Mouse (Mus musculus) forebrain, embryonic 14.5 days (tissue): ENCODE results near the gene Pip5kl1. TPM values are rescaled to one million over a fixed set of nuclear protein-coding genes. Genes with fewer than 3 reads are reported as not detected.

ENCODE experiments used
- ATAC-seq: fragments of 200-750 bp; cut with Nextera tagmentation; 2 replicates; pipeline ENCODE4 v1.8.0; 2017; ENCODE audit warnings: mild to moderate bottlenecking, moderate library complexity
- DNase-seq: peaks from one replicate; pipeline ENCODE4 v3.0.0-alpha.2; 2015; ENCODE audit warnings: low spot score
- H3K27ac ChIP-seq: fragments of 300-500 bp; sonication (generic); 2 replicates; pipeline ENCODE4 v1.5.1; 2014; ENCODE audit warnings: low read depth, mild to moderate bottlenecking, control low read depth, low read length, moderate library complexity
- H3K27me3 ChIP-seq: fragments of 300-500 bp; sonication (generic); replicated peaks from 2 replicates; pipeline ENCODE4 v1.6.1; 2014; ENCODE audit warnings: low read length, control low read depth, mixed read lengths; ENCODE audit not compliant: control insufficient read depth, insufficient read depth
- H3K36me3 ChIP-seq: fragments of 300-500 bp; sonication (generic); 2 replicates; pipeline ENCODE4 v1.6.1; 2014; ENCODE audit warnings: low read length, control low read depth; ENCODE audit not compliant: control insufficient read depth, insufficient read depth
- H3K4me1 ChIP-seq: fragments of 300-500 bp; sonication (generic); 2 replicates; pipeline ENCODE4 v1.6.1; 2014; ENCODE audit warnings: antibody characterized with exemption, low read length, control low read depth; ENCODE audit not compliant: control insufficient read depth, insufficient read depth
- H3K4me2 ChIP-seq: fragments of 300-500 bp; sonication (generic); 2 replicates; pipeline ENCODE4 v1.6.1; 2014; ENCODE audit warnings: mild to moderate bottlenecking, control low read depth, low read length
- H3K4me3 ChIP-seq: fragments of 300-500 bp; sonication (generic); 2 replicates; pipeline ENCODE4 v1.5.1; 2014; ENCODE audit warnings: low read depth, low read length, control low read depth
- H3K9ac ChIP-seq: fragments of 300-500 bp; sonication (generic); 2 replicates; pipeline ENCODE4 v1.6.1; 2014; ENCODE audit warnings: mild to moderate bottlenecking, low read length, control low read depth, moderate library complexity
- H3K9me3 ChIP-seq: fragments of 300-500 bp; sonication (generic); replicated peaks from 2 replicates; pipeline ENCODE4 v1.6.1; 2016; ENCODE audit warnings: low read length, control low read depth, mixed read lengths; ENCODE audit not compliant: control insufficient read depth
- WGBS: fragments of 180-500 bp; shearing (Covaris S2); extraction: QIAGEN DNeasy Blood & Tissue Kit; methylation state at CpG from one replicate; pipeline ENCODE4 v1.1.7; 2014; 5-methylcytosine and 5-hydroxymethylcytosine counted together
- polyA plus RNA-seq: library from polyadenylated mRNA; unstranded; fragments of >200 nt; fragmentation: Nextera tagmentation; extraction: Ambion mirVana; gene quantifications from 2 replicates; pipeline ENCODE4 v1.2.1, GENCODE M21; 2014

Gene Pip5kl1
- polyA plus RNA-seq, 1 experiment from 2014 or later = 4.7 TPM

DNA sequence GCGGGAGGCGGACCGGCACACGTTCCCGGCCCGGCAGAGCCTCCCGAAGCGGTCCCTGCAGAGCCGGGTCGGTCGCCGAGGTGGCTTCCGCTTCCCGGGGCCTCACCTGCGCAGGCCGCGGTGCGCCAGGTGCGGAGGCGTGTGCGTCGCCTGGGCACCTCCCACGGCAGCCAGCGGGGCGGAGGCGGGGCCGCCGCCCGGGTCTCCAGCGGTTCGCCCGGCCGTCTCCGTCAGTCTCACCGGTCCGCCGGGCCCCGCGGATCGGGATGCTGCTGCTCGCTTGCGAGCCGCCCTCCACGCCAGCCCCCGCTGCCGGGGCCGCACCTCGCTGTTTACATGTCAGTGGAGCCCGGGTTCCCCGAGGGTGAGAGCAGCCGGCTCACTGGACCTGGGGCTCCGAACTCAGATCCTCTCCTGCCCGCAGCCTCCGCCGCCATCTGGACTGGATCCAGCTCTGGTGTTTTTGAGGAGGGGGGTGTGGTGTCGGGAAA is 39.1 kb upstream of the Pip5kl1 start:
- peak; percentile 49 for DNase-seq
- Histone ChIP-seq H3K4me2 (peak overlapping the region; percentile 75), H3K27me3 (no peaks in the 10 kb centered on the region), H3K9ac (peak overlapping the region; percentile 91), H3K4me3 (peak overlapping the region; percentile 86), H3K27ac (peak overlapping the region; percentile 80), H3K4me1 (peaks cover 47% of the 10 kb centered on the region), H3K36me3 (no peaks in the 10 kb centered on the region), H3K9me3 (no peaks in the 10 kb centered on the region)
- ATAC-seq = no peak; the same call in 1 of the 2 replicates
- WGBS = under 1% methylated on average over 45 of the region's 56 CpGs

DNA sequence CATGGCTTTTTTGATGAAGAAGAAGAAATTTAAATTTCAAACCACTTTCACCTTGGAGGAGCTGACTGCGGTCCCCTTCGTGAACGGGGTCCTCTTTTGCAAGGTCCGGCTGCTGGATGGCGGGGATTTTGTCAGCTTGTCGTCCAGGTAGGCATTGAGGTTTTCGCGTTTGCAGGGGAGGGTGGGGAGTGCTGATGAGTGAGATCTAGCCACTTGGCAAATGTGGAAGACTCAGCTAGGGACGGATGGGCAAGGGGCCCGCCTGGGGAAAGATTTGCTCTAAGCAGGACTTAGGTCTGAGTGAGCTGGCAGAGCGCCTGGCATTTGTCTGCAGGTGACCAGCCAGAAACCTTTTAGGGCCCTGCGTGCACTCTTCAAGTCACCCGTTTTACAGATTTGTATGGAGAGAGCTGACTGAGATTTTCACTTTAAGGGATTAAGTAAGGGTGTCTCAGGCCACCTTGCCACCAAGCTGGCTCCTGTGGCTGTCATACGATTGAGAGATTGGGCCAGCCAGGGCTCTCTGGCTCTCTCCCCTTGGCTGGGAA is 38.4 kb upstream of the Pip5kl1 start:
- 0 out of 2 replicates have a peak overlapping the region, but pooled peaks have one; percentile 18 for H3K27ac ChIP-seq
- H3K4me2 ChIP-seq = peak overlapping the region; percentile 75
- ATAC-seq = no peak
- H3K4me1 ChIP-seq = peaks cover 47% of the 10 kb centered on the region
- no peaks in the 10 kb centered on the region for H3K27me3 ChIP-seq
- H3K4me3 ChIP-seq = peak overlapping the region; percentile 86
- WGBS = 2% methylated on average over 14 of the region's 14 CpGs
- H3K9ac ChIP-seq = peak overlapping the region; percentile 91
- no peaks in the 10 kb centered on the region for H3K36me3 ChIP-seq
- no peaks in the 10 kb centered on the region for H3K9me3 ChIP-seq
- peak; percentile 49 for DNase-seq

GRCm38 (mm10) chr2:32536634-32537359 is 37.8 kb upstream of the Pip5kl1 start:
- H3K4me2 ChIP-seq = peak overlapping the region; percentile 75
- H3K27me3 ChIP-seq = no peaks in the 10 kb centered on the region
- no peak for ATAC-seq
- peak; percentile 25 for DNase-seq
- peak overlapping the region; percentile 91 for H3K9ac ChIP-seq
- H3K4me3 ChIP-seq = peak overlapping the region; percentile 86
- peaks cover 47% of the 10 kb centered on the region for H3K4me1 ChIP-seq
- WGBS = 3% methylated on average over 11 of the region's 11 CpGs
- H3K27ac ChIP-seq = peak overlapping the region; percentile 17; the same call in 1 of the 2 replicates
- H3K36me3 ChIP-seq = no peaks in the 10 kb centered on the region
- no peaks in the 10 kb centered on the region for H3K9me3 ChIP-seq

DNA sequence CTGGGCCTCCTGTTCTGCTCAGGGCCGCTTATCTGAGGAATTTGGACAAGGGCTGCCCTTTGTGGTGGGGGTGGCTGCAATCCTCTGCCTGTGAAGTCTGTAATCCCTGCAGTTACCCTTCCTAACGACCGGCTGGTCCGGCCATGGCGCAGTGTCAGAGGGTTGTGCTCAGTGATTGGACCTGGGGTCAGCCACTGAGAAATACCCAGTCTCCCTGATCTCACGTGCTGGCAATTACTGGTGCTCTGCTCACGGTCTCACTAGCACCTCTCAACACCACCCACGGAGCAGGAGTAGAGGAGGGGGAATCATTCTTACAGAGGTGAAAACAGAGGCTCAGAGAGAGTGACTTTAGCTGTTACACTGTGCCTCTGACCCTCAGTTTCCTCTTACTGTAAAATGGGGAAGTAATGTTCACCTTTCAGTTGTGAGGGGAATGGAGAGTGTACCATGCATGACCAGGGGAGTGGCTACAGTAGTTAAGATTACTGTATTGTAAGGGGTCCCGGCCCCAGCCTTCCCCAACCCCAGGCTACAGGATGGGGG is 37.2 kb upstream of the Pip5kl1 start:
- peak overlapping the region; percentile 86 for H3K4me3 ChIP-seq
- H3K27ac ChIP-seq = no peak overlapping the region
- H3K36me3 ChIP-seq = no peaks in the 10 kb centered on the region
- WGBS = 10% methylated on average over 9 of the region's 9 CpGs
- H3K27me3 ChIP-seq = no peaks in the 10 kb centered on the region
- ATAC-seq (no peak), DNase-seq (no peak)
- H3K4me1 ChIP-seq = peaks cover 47% of the 10 kb centered on the region
- H3K9me3 ChIP-seq = no peaks in the 10 kb centered on the region
- H3K4me2 ChIP-seq = peak overlapping the region; percentile 75
- H3K9ac ChIP-seq = peak overlapping the region; percentile 91

- WGBS = 78% methylated on average over 5 of the region's 5 CpGs
- Histone ChIP-seq H3K36me3 (no peaks in the 10 kb centered on the region), H3K4me2 (peak overlapping the region; percentile 75), H3K27me3 (no peaks in the 10 kb centered on the region), H3K27ac (no peak overlapping the region), H3K4me1 (peaks cover 47% of the 10 kb centered on the region), H3K4me3 (no peak overlapping the region; the same call in 1 of the 2 replicates), H3K9ac (0 out of 2 replicates have a peak overlapping the region, but pooled peaks have one; percentile 13), H3K9me3 (no peaks in the 10 kb centered on the region)
- ATAC-seq (no peak), DNase-seq (no peak)
Observed at GRCm38 (mm10) chr2:32537941-32538340, 36.7 kb upstream of the Pip5kl1 start.

DNA sequence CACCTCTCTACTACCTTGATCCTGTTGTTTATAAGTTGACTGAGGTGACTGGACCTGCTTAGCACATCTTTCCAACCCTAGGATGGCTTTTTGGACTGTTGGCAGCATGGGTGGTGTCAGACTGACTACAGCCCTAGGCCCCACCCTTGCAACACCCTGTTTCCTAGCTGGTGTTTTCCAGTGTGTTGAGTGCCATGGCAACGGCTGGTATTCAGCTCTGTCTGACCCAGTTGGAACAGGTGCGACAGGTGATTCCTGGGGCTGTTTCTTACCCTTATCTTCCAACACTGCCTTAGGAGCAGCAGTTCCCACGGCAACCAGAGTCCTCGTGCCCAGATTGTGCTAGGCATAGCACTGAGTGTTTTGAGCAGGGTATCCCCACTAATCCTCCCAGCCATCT is 36.1 kb upstream of the Pip5kl1 start:
- no peak for DNase-seq
- no peak overlapping the region for H3K4me3 ChIP-seq
- no peaks in the 10 kb centered on the region for H3K27me3 ChIP-seq
- no peaks in the 10 kb centered on the region for H3K36me3 ChIP-seq
- peaks cover 47% of the 10 kb centered on the region for H3K4me1 ChIP-seq
- H3K27ac ChIP-seq = no peak overlapping the region
- H3K9me3 ChIP-seq = no peaks in the 10 kb centered on the region
- 68% methylated on average over 4 of the region's 4 CpGs for WGBS
- no peak for ATAC-seq
- no peak overlapping the region for H3K9ac ChIP-seq
- peak overlapping the region; percentile 3; the same call in 1 of the 2 replicates for H3K4me2 ChIP-seq

GRCm38 (mm10) chr2:32539452-32539981 is 35.1 kb upstream of the Pip5kl1 start:
- 76% methylated on average over 14 of the region's 14 CpGs for WGBS

DNA sequence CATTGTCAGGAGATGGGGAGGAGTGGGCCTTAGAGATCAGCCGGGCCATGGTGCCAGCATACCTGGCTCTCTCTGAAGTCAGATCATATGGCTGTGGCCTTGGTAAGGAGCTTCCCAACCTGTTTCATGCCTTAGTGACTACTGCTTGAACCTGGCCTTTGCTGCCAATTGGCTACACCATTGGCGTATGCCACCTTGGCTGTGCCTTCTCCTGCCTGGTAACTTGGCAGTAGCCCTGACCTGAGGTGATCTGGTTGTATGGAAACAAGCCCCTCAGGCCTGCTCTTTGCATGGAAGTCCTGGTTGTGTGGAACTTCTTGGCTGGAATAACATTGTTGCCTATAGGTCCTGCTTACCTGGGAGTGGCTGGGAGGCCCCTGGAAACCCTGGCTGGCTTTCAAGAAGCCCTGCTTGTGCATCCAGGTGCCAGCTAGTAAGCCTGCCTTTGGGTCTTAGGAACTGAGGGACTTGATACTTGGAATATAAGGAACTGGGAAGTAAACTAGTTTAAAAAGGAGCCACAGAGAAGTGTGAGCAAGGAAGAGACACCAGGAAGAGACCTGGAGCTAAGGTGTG is 33.2 kb upstream of the Pip5kl1 start:
- no peak overlapping the region for H3K9ac ChIP-seq
- no peak overlapping the region for H3K4me3 ChIP-seq
- no peaks in the 10 kb centered on the region for H3K9me3 ChIP-seq
- H3K27me3 ChIP-seq = no peaks in the 10 kb centered on the region
- ATAC-seq (no peak), DNase-seq (no peak)
- H3K27ac ChIP-seq = no peak overlapping the region
- WGBS = 86% methylated on average over 2 of the region's 2 CpGs
- no peaks in the 10 kb centered on the region for H3K36me3 ChIP-seq
- peaks cover 31% of the 10 kb centered on the region for H3K4me1 ChIP-seq
- H3K4me2 ChIP-seq = no peak overlapping the region

More at GRCm38 (mm10) chr2:32539452-32539981, 35.1 kb upstream of the Pip5kl1 start:
- Histone ChIP-seq H3K4me3 (no peak overlapping the region), H3K9me3 (no peaks in the 10 kb centered on the region), H3K4me1 (peaks cover 39% of the 10 kb centered on the region), H3K4me2 (no peak overlapping the region), H3K36me3 (no peaks in the 10 kb centered on the region), H3K27ac (no peak overlapping the region), H3K27me3 (no peaks in the 10 kb centered on the region), H3K9ac (no peak overlapping the region)
- DNase-seq = no peak
- no peak for ATAC-seq
